Mouse (Mus musculus) CH12.LX (cell line): ENCODE results near the gene Gpr137b.

Source experiments
- BHLHE40 ChIP-seq: IDR thresholded peaks from 2 replicates; pipeline ENCODE4 v1.6.1; 2011; ENCODE audit warnings: mild to moderate bottlenecking, low read depth, low read length, improper control_type of control experiment
- CHD1 ChIP-seq: IDR thresholded peaks from 2 replicates; pipeline ENCODE4 v1.6.1; 2012; ENCODE audit warnings: low read depth, low read length, improper control_type of control experiment, inconsistent platforms
- CTCF ChIP-seq, 2 experiments: IDR thresholded peaks in 1 of 2; conservative IDR thresholded peaks in 1 of 2; 2 replicates each; pipeline ENCODE4 v1.5.1; 2011 to 2012; ENCODE audit warnings: low read depth in 2 of 2, low read length in 2 of 2, improper control_type of control experiment in 1 of 2, inconsistent platforms in 1 of 2, mild to moderate bottlenecking in 1 of 2, moderate library complexity in 1 of 2
- E2F4 ChIP-seq: IDR thresholded peaks from 2 replicates; pipeline ENCODE4 v1.6.1; 2011; ENCODE audit warnings: low read depth, low read length, improper control_type of control experiment; ENCODE audit not compliant: insufficient replicate concordance
- ELF1 ChIP-seq: IDR thresholded peaks from 2 replicates; pipeline ENCODE4 v1.6.1; 2014; ENCODE audit warnings: low read depth, mild to moderate bottlenecking, inconsistent platforms, low read length, improper control_type of control experiment
- EP300 ChIP-seq: IDR thresholded peaks from 2 replicates; pipeline ENCODE4 v1.6.1; 2011; ENCODE audit warnings: low read length, improper control_type of control experiment
- NRF1 ChIP-seq: IDR thresholded peaks from 2 replicates; pipeline ENCODE4 v1.6.1; 2014; ENCODE audit warnings: low read depth, mild to moderate bottlenecking, inconsistent platforms, low read length, improper control_type of control experiment, moderate library complexity
- PAX5 ChIP-seq: IDR thresholded peaks from 2 replicates; pipeline ENCODE4 v1.6.1; 2012; ENCODE audit warnings: low read length, inconsistent platforms, mixed read lengths
- POLR2A ChIP-seq: IDR thresholded peaks from 2 replicates; pipeline ENCODE4 v1.6.1; 2011; ENCODE audit warnings: low read depth, mild to moderate bottlenecking, improper control_type of control experiment, low read length
- ZC3H11A ChIP-seq: IDR thresholded peaks from 2 replicates; pipeline ENCODE4 v1.6.1; 2012; ENCODE audit warnings: low read depth, mild to moderate bottlenecking, inconsistent platforms, low read length, improper control_type of control experiment

- TF ChIP-seq POLR2A (no peak), ELF1 (no peak), CTCF (conservative IDR thresholded peaks at IDR 0.05 in 1 of 2, IDR thresholded peaks at IDR 0.05 in 1 of 2; ENCODE audit: low read depth in 2 of 2, low read length in 2 of 2) (no peak), EP300 (no peak), ZC3H11A (no peak), CHD1 (no peak), E2F4 (no peak), NRF1 (no peak), BHLHE40 (no peak), PAX5 (no peak)
These were observed 16.6 kb downstream of the Gpr137b start for GRCm38 (mm10) chr13:13377180-13377579.
